Mouse (Mus musculus) activated CD4-positive, CD25-positive, alpha-beta regulatory T cell (primary cell): ENCODE measurements around the gene Gm10310. TPM values are rescaled to one million over a fixed set of nuclear protein-coding genes. Genes with fewer than 3 reads are reported as not detected.

Experiments
- polyA plus RNA-seq, 2 experiments: library from polyadenylated mRNA; unstranded; fragments of 100-300 nt; shearing (Covaris generic); gene quantifications; one replicate each; pipeline ENCODE4 v1.2.1; 2017

The Gm10310 gene
- polyA plus RNA-seq: under 1 TPM in 1 of 2 experiments, not detected in 1; 0.23 TPM

GRCm38 (mm10) chr10:129984962-129985361, at the start of gene Gm10310:
TSS of gene Gm10310 (minus strand) at chr10:129985062.

GRCm38 (mm10) chr10:130030048-130030447, 45.2 kb upstream of the Gm10310 start, which contains the start of gene Olfr821:
TSS of gene Olfr821 (plus strand) at chr10:130030348.

GRCm38 (mm10) chr10:130012321-130012720, 27.5 kb upstream of the Gm10310 start, which contains the start of gene Olfr820:
TSS of gene Olfr820 (plus strand) at chr10:130012621.

DNA sequence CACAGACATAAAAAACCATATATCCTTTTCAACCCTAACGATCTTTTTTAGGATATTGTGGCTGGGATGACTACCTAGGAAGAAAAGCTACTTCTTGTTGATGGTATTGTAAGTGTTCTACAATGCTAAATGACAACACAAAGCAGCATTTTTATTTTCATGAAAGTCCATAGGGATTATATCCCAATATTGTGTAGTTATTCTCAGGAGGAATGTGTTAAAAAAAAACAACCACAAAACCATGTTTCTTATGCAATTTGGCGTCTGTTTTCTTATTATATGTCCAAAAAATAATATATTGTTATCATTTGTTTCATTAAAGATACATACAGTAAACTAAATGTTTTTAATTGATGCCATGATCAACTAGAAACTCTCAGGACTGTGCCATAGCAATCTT, 8.8 kb downstream of the Gm10310 start, which contains the start of gene Olfr247:
Gene Olfr247 (minus strand): TSS at position 101 of the 400 bp plus-strand sequence.

GRCm38 (mm10) chr10:129967166-129967565, 17.7 kb downstream of the Gm10310 start, which contains the start of gene Olfr819:
TSS of gene Olfr819 (minus strand) at chr10:129967266.

GRCm38 (mm10) chr10:129949000-129949399, 35.9 kb downstream of the Gm10310 start, which contains the start of gene Olfr818:
TSS of gene Olfr818 (minus strand) at chr10:129949100.

Other genes with a start within 250 kb of the Gm10310 start
- gene Olfr806, start 243.1 kb downstream of the Gm10310 start, polyA plus RNA-seq: not detected
- gene Olfr807, start 227.3 kb downstream of the Gm10310 start, polyA plus RNA-seq: not detected
- not detected for gene Olfr808, start 219.6 kb downstream of the Gm10310 start, polyA plus RNA-seq
- not detected for gene Olfr809, start 210.4 kb downstream of the Gm10310 start, polyA plus RNA-seq
- gene Olfr810, start 190.1 kb downstream of the Gm10310 start, polyA plus RNA-seq: not detected
- not detected for gene Olfr811, start 180.7 kb downstream of the Gm10310 start, polyA plus RNA-seq
- under 1 TPM; 0.17 to 0.42 TPM for gene Olfr812, start 139.0 kb downstream of the Gm10310 start, polyA plus RNA-seq
- not detected for gene Olfr813, start 129.7 kb downstream of the Gm10310 start, polyA plus RNA-seq
- gene Olfr814, start 105.2 kb downstream of the Gm10310 start, polyA plus RNA-seq: under 1 TPM in 1 of 2 experiments, not detected in 1; 0.04 TPM
- under 1 TPM in 1 of 2 experiments, not detected in 1; 0.27 TPM for gene Olfr815, start 79.2 kb downstream of the Gm10310 start, polyA plus RNA-seq
- under 1 TPM in 1 of 2 experiments, not detected in 1; 0.28 TPM for gene Olfr816, start 69.5 kb downstream of the Gm10310 start, polyA plus RNA-seq
- not detected for gene Olfr818, start 36.0 kb downstream of the Gm10310 start, polyA plus RNA-seq
- gene Olfr819, start 17.8 kb downstream of the Gm10310 start, polyA plus RNA-seq: not detected
- gene Olfr247, start 8.9 kb downstream of the Gm10310 start, polyA plus RNA-seq: under 1 TPM in 1 of 2 experiments, not detected in 1; 0.17 TPM
- not detected for gene Olfr820, start 27.6 kb upstream of the Gm10310 start, polyA plus RNA-seq
- not detected for gene Olfr821, start 45.3 kb upstream of the Gm10310 start, polyA plus RNA-seq
- under 1 TPM; 0.07 to 0.20 TPM for gene Olfr822, start 86.1 kb upstream of the Gm10310 start, polyA plus RNA-seq
- gene Olfr823, start 130.3 kb upstream of the Gm10310 start, polyA plus RNA-seq: not detected
- gene Olfr824, start 144.9 kb upstream of the Gm10310 start, polyA plus RNA-seq: not detected
- under 1 TPM in 1 of 2 experiments, not detected in 1; 0.23 TPM for gene Olfr825, start 181.7 kb upstream of the Gm10310 start, polyA plus RNA-seq
- under 1 TPM in 1 of 2 experiments, not detected in 1; 0.42 TPM for gene Olfr826, start 199.1 kb upstream of the Gm10310 start, polyA plus RNA-seq
- not detected for gene Olfr827, start 229.3 kb upstream of the Gm10310 start, polyA plus RNA-seq